Mouse (Mus musculus): ENCODE results near the gene Vps45.
"Not testable (repeated sequence)": the region's sequence is repeated elsewhere in the genome, so short reads cannot be mapped to it uniquely, and the experiment has no call there.

Vps45 gene

DNA sequence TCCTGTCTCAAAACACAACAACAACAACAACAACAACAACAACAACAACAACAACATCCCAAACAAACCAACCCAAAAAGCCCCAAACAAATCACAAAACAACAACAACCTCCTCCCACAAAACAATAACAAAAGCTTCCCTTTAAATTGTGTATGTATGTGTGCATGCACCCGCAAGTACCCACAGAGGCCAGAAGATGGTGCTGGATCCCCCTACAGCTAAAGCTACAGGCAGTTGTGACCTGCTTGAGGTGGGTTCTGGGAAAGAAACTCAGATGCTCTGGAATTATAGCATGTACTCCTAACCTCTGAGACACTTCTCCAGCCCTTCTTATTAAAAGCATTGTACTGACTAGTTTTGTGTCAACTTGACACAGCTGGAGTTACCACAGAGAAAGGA is 22.7 kb upstream of the Vps45 start:
- in situ Hi-C loops (cut with MseI, MboI) = loop anchor here in 1 of 2 experiments (5.0 kb wide), 1 partner anchor 66 kb away; no protein-coding TSS in a partner anchor

GRCm38 (mm10) chr3:96078711-96079110 is 20.4 kb upstream of the Vps45 start:
- in situ Hi-C loops (cut with MseI, MboI) = no loop called here

- in situ Hi-C loops (cut with MseI, MboI) = no loop called here
Observed at GRCm38 (mm10) chr3:96078066-96078465, 19.8 kb upstream of the Vps45 start.

GRCm38 (mm10) chr3:96072921-96073486 is 14.7 kb upstream of the Vps45 start:
- in situ Hi-C loops (cut with MseI, MboI) = no loop called here

DNA sequence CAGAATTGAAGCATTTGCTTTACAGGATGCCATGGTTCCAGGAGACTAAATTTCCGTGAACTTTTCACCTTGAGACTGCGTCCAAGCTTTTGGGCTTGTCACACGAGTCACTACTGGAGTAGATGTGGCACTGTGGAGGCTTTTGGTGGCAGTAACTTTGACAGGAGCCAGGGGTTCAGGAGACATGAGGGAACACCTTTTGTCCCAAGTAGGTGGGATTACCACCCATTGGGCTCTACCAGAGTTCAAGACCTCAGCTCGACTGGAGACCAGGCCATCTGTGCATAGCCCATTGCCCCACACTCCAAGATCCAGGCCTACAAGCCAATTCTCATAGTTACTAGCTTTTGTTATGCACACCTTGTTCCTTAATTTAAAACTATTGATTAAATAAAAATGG is 12.0 kb upstream of the Vps45 start:
- in situ Hi-C loops (cut with MseI, MboI) = no loop called here

DNA sequence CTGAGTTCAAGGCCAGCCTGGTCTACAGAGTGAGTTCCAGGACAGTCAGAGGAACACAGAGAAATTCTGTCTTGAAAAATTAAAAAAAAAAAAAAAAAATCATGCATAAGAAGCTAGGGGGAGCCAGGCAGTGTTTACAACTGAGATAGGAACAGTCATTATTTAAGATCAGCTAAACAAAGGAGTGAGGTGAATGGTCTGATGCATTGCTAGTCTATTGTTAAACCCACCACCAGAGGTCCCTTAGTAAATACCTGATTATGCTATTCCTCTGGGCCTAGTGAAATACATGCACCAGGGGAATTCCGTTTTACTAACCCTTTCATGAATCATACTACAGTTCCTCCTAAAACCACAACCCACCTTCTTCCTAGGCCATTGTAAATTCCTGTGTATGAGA is 11.3 kb upstream of the Vps45 start:
- in situ Hi-C loops (cut with MseI, MboI) = no loop called here

DNA sequence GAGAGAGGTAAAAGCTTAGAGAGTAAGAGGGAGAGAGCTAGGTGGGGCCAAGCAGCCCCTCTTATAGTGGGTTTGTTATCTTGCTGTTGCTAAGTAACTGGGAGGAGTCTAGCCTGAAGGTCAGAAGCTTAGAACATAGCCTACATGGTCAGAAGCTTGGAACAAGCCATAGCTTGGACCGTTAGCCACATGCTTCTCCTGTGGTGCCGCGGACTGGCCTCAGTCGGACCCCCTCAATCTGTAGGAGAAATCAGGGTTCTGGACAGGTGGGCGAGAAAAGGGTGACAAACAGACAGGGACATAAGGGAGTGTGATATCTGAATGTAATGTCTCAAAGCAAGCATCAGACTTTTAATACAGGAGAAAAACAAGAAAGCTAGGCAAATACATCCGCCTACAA is 10.8 kb upstream of the Vps45 start:
- in situ Hi-C loops (cut with MseI, MboI) = no loop called here

GRCm38 (mm10) chr3:96066741-96067140 is 8.5 kb upstream of the Vps45 start:
- in situ Hi-C loops (cut with MseI, MboI) = no loop called here

DNA sequence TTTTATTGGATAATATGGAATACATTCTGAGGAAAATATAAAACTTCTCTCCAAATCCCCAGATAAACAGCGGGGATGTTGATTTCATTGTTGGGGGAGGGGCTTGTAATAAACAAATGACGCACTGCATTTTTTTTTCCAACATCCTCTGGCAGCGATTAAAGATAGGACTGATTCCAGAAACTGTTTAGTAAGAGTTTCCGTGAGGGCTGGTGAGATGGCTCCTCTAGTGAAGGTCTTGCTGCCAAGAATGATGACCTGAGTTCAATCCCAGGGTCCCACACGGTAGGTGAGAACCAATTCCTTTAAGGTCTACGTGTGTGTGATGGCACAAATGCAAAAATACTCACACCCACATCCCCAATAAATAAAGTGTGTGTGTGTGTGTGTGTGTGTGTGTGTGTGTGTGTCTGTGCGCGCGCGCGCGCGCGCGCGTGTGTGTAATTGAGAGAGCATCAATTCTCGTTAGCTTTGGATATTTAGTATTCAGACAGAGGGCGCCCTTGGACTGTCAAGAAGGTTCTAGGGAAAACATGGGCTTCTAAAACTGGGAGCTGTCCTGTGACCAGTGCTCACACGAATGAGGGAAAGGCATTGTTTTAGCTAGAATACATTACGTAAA is 7.6 kb upstream of the Vps45 start:
- in situ Hi-C loops (cut with MseI, MboI) = no loop called here

DNA sequence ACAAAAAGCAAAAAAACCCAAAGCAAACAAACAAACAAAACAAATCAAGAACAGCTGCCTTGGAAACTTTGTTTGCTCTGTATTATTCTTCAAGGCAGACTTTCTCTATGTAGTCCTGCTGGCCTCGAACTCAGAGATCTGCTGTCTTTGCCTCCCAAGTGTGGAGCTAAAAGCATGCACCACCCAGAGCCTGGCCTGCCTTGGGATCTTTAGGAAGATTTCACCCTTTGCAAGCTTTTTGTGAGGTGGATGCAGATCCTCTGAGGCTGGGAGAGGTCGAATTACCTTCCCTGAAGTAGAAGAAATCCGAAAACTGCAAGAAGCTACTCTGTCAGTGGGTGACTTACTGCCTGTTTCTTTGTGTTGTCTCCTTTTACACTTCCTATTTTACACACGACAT is 6.9 kb upstream of the Vps45 start:
- in situ Hi-C loops (cut with MseI, MboI) = no loop called here

GRCm38 (mm10) chr3:96064217-96064616 is 6.0 kb upstream of the Vps45 start:
- in situ Hi-C loops (cut with MseI, MboI) = no loop called here

GRCm38 (mm10) chr3:96063299-96063698 is 5.0 kb upstream of the Vps45 start:
- in situ Hi-C loops (cut with MseI, MboI) = no loop called here

- in situ Hi-C loops (cut with MseI, MboI) = no loop called here
Observed at GRCm38 (mm10) chr3:96060146-96060545, 1.9 kb upstream of the Vps45 start.

DNA sequence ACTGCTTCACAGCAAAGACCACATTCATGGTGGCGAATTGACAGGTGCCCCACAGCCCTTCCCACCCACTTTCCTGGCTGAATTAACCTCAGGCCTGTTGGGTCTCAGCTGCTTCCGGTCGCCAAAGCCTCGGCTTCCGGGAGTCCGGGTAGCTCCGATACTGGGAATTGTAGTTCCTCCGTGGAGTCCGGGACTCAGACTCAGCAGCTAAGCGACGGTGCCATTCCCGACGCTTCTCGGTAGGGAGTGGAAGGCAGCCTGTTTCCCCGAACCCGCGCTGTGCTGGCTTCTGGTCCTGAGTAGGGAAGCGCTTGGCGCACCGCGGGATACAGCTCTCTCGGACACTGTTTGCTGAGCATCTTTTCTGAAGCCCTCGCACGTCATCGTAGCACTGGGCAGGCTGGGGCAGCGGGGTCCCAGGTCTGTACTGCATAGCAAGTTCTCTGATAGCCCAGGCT is 490 bp downstream of the Vps45 start:
- in situ Hi-C loops (cut with MseI, MboI) = no loop called here

GRCm38 (mm10) chr3:96056031-96056430 is 2.2 kb downstream of the Vps45 start:
- in situ Hi-C loops (cut with MseI, MboI) = no loop called here

GRCm38 (mm10) chr3:96055294-96055693 is 3.0 kb downstream of the Vps45 start:
- in situ Hi-C loops (cut with MseI, MboI) = no loop called here

- in situ Hi-C loops (cut with MseI, MboI) = loop anchor here (5.0 kb wide), 2 partner anchors 85 to 90 kb away; no protein-coding TSS in a partner anchor
Observed at GRCm38 (mm10) chr3:96051839-96052238, 6.4 kb downstream of the Vps45 start.

DNA sequence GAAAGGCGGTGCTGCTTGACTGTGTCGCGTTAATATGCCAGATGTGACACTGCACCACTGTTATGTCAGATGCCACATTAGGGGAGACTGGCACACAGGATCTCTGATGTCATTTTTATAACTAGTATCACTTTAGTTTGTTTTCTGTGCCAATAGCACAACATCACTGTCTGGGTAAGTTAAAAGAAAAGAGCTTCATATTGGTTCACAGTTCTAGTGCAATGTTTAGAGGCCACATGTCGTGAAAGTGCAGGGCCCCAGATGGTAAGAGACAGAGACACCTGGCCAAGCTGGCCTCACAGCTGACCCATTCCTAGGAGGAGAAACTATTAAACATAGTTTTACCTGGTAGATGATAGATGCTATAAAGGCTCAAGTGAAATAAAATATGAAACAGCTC is 7.1 kb downstream of the Vps45 start:
- in situ Hi-C loops (cut with MseI, MboI) = loop anchor here (5.0 kb wide), 2 partner anchors 84 to 89 kb away; no protein-coding TSS in a partner anchor

DNA sequence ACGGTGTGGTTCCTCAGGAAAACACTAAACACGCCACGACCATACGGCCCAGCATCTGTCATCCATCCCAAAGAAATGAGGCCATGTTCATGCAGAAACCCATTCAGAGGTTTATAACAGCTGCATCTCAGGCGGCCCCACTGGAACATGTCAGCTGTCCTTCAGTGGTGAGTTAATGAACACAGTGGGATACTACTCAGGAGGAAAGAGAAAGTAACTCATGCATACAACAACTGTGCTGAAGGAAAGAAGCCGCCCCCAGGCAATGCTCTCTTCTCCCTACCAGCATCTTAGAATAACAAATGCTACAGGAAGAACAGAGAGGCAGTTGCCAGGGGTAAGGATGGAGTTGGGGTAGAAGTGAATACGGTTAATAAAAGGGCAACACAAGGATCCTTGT is 7.5 kb downstream of the Vps45 start:
- in situ Hi-C loops (cut with MseI, MboI) = loop anchor here (5.0 kb wide), 2 partner anchors 83 to 88 kb away; no protein-coding TSS in a partner anchor

DNA sequence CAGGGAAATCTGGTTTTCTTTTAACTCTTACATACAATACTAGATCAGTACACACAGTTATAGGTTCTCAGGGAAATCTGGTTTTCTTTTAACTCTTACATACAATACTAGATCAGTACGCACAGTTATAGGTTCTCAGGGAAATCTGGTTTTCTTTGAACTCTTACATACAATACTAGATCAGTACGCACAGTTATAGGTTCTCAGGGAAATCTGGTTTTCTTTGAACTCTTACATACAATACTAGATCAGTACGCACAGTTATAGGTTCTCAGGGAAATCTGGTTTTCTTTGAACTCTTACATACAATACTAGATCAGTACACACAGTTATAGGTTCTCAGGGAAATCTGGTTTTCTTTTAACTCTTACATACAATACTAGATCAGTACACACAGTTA is 13.7 kb downstream of the Vps45 start:
- in situ Hi-C loops (cut with MseI, MboI) = not testable (repeated sequence)

DNA sequence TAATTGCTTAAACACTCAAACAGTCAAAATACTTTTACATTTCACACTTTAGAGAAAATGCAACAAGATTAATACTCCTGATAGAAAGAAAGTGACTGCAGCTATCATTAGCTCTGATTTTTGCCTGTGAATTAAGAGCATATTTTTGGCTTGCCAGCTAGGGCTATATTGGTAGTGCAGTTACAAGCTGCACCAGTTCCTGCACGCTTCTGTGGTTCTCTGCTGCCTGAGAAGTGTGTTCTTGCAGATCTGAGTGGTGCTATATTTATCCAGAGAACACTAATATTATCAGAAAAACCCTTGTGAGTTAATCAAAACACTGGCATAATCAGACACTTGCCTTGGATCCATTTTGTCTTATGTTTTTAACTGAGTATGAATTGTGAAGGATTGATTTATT is 15.2 kb downstream of the Vps45 start:
- in situ Hi-C loops (cut with MseI, MboI) = no loop called here

GRCm38 (mm10) chr3:96041079-96041478 is 17.2 kb downstream of the Vps45 start:
- in situ Hi-C loops (cut with MseI, MboI) = no loop called here

DNA sequence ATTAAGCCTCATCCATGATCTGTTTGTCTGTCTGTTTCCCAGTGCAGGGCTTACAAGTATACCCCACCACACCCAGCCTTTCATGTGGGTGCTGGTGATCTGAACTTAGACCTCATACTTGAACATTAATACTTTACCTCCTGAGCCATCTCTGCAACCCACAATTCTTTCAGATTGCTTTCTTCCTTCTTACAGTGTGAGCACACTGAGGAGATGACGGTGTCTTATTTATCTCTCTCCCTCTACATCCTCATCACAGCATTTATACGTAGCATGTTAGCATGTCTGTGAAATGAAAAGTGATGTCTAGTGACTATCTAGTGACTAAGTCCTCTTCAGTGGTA is 17.6 kb downstream of the Vps45 start:
- in situ Hi-C loops (cut with MseI, MboI) = no loop called here

Data from mouse trophoblast stem cell (cell line).